Mouse (Mus musculus): Measurements from ENCODE around the gene Calr. TPM values are rescaled to one million over a fixed set of nuclear protein-coding genes. Genes with fewer than 3 reads are reported as not detected.

The Calr gene
- polyA plus RNA-seq, 1 experiment = 687 TPM

DNA sequence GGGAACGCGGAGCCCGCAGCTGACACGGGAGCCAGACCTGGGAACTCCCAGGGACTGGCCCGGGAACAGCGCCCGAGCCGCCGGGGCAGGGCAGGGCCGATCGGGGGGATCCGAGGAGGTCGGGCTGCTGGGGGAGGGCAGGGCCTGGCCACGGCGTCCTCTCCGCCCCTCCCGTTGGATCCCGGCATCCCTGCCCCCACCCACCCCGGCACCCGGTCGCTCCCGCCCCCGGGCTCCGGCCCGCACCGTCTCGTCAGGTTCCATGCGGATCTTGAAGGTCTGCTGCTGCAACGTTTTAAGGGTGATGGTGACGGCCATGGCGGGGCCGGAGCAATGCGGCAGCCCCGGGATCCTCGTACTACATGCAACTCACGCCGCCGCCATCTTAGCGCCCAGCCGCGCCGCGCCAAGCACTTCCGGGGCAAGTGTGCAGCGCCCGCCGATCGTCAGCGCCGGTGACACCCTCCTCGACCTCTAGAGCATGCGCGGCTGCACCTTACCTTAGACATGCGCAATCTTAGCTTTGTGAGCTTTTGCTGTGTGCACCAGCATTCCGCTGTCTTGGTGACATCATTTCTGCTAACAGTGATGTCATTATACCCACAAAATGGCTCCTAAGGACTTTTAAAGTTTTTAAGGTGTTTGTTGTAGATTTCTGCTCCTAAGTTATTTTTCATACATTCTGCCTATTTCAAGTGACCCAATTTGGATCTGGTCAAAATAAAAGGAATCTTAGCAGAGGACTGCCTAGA is 6.3 kb downstream of the Calr start, which contains the start of gene Rad23a:
Rad23a (minus strand) TSS at position 418 of the 752 bp plus-strand sequence.
- TF ChIP-seq MYOG (IDR thresholded peaks at IDR 0.05; ENCODE audit: control insufficient read depth, extremely low read depth, insufficient read length) (no peak), FOSL1 (IDR thresholded peaks at IDR 0.05; ENCODE audit: insufficient read depth, low read length, poor library complexity, severe bottlenecking) (no peak), CEBPB (IDR thresholded peaks at IDR 0.05; ENCODE audit: low read depth) (peak; percentile 10), MAX (IDR thresholded peaks at IDR 0.05) (peak; percentile 85), CTCF (IDR thresholded peaks at IDR 0.05; ENCODE audit: control insufficient read depth, insufficient read depth, insufficient read length) (no peak), USF1 (IDR thresholded peaks at IDR 0.05; ENCODE audit: low read depth) (no peak), MYOD1 (IDR thresholded peaks at IDR 0.05; ENCODE audit: control insufficient read depth, insufficient read length, low read depth) (no peak)

DNA sequence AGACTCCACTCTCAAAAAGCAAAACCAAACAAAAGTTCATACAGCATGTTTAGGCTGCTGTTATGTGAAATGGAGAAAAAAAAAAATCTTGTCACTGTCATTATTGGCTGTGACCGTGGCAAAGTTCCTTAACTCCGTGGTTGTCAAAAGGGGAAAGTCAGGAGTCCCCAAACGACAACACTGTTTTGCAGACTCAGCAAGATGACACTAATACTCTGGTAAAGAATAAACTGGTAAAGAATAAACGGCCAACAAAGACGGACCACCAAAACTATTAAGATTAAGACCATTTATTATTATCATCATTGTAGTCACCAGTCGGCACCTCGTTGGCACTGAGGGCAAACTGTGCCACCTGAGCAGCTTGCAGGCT is 6.9 kb downstream of the Calr start:
- Histone ChIP-seq H3K79me3 (ENCODE audit: low read depth) (peaks cover 24% of the 10 kb centered on the region), H3K36me3 (ENCODE audit: control insufficient read depth, insufficient read depth) (peaks cover 83% of the 10 kb centered on the region), H3K27me3 (ENCODE audit: control insufficient read depth, insufficient read depth, insufficient read length) (no peaks in the 10 kb centered on the region), H3K4me3 (ENCODE audit: insufficient read depth, poor library complexity, severe bottlenecking) (peak overlapping the region; percentile 86), H3K79me2 (ENCODE audit: control insufficient read depth, insufficient read depth) (peaks cover 53% of the 10 kb centered on the region), H3ac (ENCODE audit: control insufficient read depth, insufficient read length, low read depth) (peak overlapping the region; percentile 92)
- no peak for TF ChIP-seq MYOG (IDR thresholded peaks at IDR 0.05; ENCODE audit: control insufficient read depth, extremely low read depth, insufficient read length)
- no peak for TF ChIP-seq FOSL1 (IDR thresholded peaks at IDR 0.05; ENCODE audit: insufficient read depth, low read length, poor library complexity, severe bottlenecking)
- TF ChIP-seq CTCF (IDR thresholded peaks at IDR 0.05; ENCODE audit: control insufficient read depth, insufficient read depth, insufficient read length) = no peak
- no peak for TF ChIP-seq MYOD1 (IDR thresholded peaks at IDR 0.05; ENCODE audit: control insufficient read depth, insufficient read length, low read depth)
- no peak for TF ChIP-seq MAX (IDR thresholded peaks at IDR 0.05)
- TF ChIP-seq USF1 (IDR thresholded peaks at IDR 0.05; ENCODE audit: low read depth) = no peak
- no peak for TF ChIP-seq CEBPB (IDR thresholded peaks at IDR 0.05; ENCODE audit: low read depth)

More for the DNA sequence above, 6.3 kb downstream of the Calr start, which contains the start of gene Rad23a:
- Histone ChIP-seq H3K79me3 (ENCODE audit: low read depth) (peaks cover 29% of the 10 kb centered on the region), H3K36me3 (ENCODE audit: control insufficient read depth, insufficient read depth) (peaks cover 84% of the 10 kb centered on the region), H3ac (ENCODE audit: control insufficient read depth, insufficient read length, low read depth) (peak within 1 kb of the TSS; percentile 92), H3K4me3 (ENCODE audit: insufficient read depth, poor library complexity, severe bottlenecking) (peak within 1 kb of the TSS; percentile 86), H3K79me2 (ENCODE audit: control insufficient read depth, insufficient read depth) (peaks cover 58% of the 10 kb centered on the region), H3K27me3 (ENCODE audit: control insufficient read depth, insufficient read depth, insufficient read length) (no peaks in the 10 kb centered on the region)

DNA sequence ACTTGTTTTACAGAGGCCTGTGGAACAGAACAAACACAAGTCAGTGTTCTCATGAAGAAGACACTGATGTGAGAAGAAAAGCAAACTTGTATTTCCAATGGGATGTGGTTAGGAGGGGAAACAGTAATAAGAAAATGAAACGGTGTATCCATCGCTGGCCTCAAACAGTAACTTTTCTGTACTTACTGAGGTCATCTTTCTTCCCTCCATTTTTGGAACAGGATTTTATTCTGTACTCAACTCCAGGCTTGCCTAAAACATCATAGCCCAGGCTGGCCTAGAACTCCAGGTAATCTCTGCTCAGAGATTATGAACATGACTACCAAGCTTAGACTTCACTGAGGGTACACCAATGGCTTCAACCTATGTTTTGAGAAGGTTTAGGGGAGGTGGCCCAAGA is 7.3 kb downstream of the Calr start:
- H3K79me3 ChIP-seq (ENCODE audit: low read depth) = peaks cover 21% of the 10 kb centered on the region
- H3K27me3 ChIP-seq (ENCODE audit: control insufficient read depth, insufficient read depth, insufficient read length) = no peaks in the 10 kb centered on the region

DNA sequence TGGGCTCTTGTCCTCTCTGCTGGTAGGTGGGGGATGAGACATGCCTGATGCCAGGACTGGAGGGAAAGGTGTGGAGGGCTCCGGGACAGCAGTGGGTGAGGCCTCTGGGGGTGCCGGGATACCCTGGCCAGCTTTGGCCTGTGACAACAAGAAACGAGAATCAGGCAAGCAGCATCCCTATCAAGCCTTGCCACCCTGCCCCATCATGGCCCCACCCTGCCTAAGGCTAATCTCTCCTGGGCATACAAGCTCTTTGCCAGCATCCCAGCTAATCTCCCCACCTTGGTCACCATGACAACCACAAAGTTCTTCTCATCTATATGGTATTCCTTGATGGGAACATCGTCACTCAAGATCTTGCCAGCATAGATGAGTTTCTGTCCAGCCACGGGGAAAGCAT is 8.2 kb downstream of the Calr start:
- Histone ChIP-seq H3K79me3 (ENCODE audit: low read depth) (peaks cover 17% of the 10 kb centered on the region), H3ac (ENCODE audit: control insufficient read depth, insufficient read length, low read depth) (no peak overlapping the region), H3K36me3 (ENCODE audit: control insufficient read depth, insufficient read depth) (peaks cover 82% of the 10 kb centered on the region), H3K27me3 (ENCODE audit: control insufficient read depth, insufficient read depth, insufficient read length) (no peaks in the 10 kb centered on the region), H3K4me3 (ENCODE audit: insufficient read depth, poor library complexity, severe bottlenecking) (no peak overlapping the region), H3K79me2 (ENCODE audit: control insufficient read depth, insufficient read depth) (peaks cover 52% of the 10 kb centered on the region)
- TF ChIP-seq MYOD1 (IDR thresholded peaks at IDR 0.05; ENCODE audit: control insufficient read depth, insufficient read length, low read depth) (no peak), FOSL1 (IDR thresholded peaks at IDR 0.05; ENCODE audit: insufficient read depth, low read length, poor library complexity, severe bottlenecking) (no peak), CTCF (IDR thresholded peaks at IDR 0.05; ENCODE audit: control insufficient read depth, insufficient read depth, insufficient read length) (no peak), MYOG (IDR thresholded peaks at IDR 0.05; ENCODE audit: control insufficient read depth, extremely low read depth, insufficient read length) (no peak), CEBPB (IDR thresholded peaks at IDR 0.05; ENCODE audit: low read depth) (no peak), MAX (IDR thresholded peaks at IDR 0.05) (no peak), USF1 (IDR thresholded peaks at IDR 0.05; ENCODE audit: low read depth) (no peak)

More for the DNA sequence above, 7.3 kb downstream of the Calr start:
- Histone ChIP-seq H3K4me3 (ENCODE audit: insufficient read depth, poor library complexity, severe bottlenecking) (peak overlapping the region; percentile 86), H3ac (ENCODE audit: control insufficient read depth, insufficient read length, low read depth) (no peak overlapping the region), H3K36me3 (ENCODE audit: control insufficient read depth, insufficient read depth) (peaks cover 82% of the 10 kb centered on the region), H3K79me2 (ENCODE audit: control insufficient read depth, insufficient read depth) (peaks cover 52% of the 10 kb centered on the region)
- TF ChIP-seq MAX (IDR thresholded peaks at IDR 0.05) = no peak
- TF ChIP-seq MYOG (IDR thresholded peaks at IDR 0.05; ENCODE audit: control insufficient read depth, extremely low read depth, insufficient read length) = no peak
- TF ChIP-seq MYOD1 (IDR thresholded peaks at IDR 0.05; ENCODE audit: control insufficient read depth, insufficient read length, low read depth) = no peak
- TF ChIP-seq FOSL1 (IDR thresholded peaks at IDR 0.05; ENCODE audit: insufficient read depth, low read length, poor library complexity, severe bottlenecking) = no peak
- no peak for TF ChIP-seq CTCF (IDR thresholded peaks at IDR 0.05; ENCODE audit: control insufficient read depth, insufficient read depth, insufficient read length)
- no peak for TF ChIP-seq USF1 (IDR thresholded peaks at IDR 0.05; ENCODE audit: low read depth)
- no peak for TF ChIP-seq CEBPB (IDR thresholded peaks at IDR 0.05; ENCODE audit: low read depth)

DNA sequence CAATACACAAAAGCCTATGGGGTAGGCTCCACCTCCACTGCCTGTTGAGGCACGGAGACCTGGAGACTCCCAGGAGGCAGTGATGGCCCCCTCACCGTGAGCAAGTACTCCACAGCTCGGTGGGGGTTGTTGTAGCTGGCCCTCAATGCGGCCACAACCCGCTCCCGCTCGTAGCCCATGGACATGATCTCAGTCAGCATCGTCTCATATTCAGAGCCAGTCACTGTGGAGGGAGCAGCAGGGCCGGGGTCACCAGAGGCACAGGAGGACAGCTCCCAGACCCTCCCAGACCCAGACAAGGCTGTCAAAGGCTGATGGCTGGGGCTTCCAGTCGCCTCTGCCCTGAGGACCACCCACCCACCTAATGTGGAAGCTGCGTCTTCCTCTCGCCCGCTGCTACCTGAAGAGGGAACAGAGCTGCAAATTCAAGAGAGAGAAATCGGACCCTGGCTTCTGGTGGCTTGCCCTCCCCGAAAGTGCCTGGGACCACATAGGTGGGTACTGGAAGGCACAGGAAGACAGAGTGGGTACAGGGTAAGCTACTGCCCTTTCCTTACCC is 8.7 kb downstream of the Calr start:
- Histone ChIP-seq H3K27me3 (ENCODE audit: control insufficient read depth, insufficient read depth, insufficient read length) (no peaks in the 10 kb centered on the region), H3ac (ENCODE audit: control insufficient read depth, insufficient read length, low read depth) (no peak overlapping the region), H3K79me3 (ENCODE audit: low read depth) (peaks cover 20% of the 10 kb centered on the region), H3K4me3 (ENCODE audit: insufficient read depth, poor library complexity, severe bottlenecking) (no peak overlapping the region), H3K36me3 (ENCODE audit: control insufficient read depth, insufficient read depth) (peaks cover 82% of the 10 kb centered on the region), H3K79me2 (ENCODE audit: control insufficient read depth, insufficient read depth) (peaks cover 52% of the 10 kb centered on the region)
- TF ChIP-seq USF1 (IDR thresholded peaks at IDR 0.05; ENCODE audit: low read depth) = no peak

Data from C2C12 (cell line).